Mouse (Mus musculus): ENCODE measurements at regions not wholly inside any gene's neighbourhood (a gene's known extent, or its start where the extent isn't known, plus 50 kb on each side); places are given as distances from the start of the nearest gene placed in this dataset.

GRCm38 (mm10) chr12:35392111-35392510 lies 142.7 kb downstream of the Ahr start:
- H3K4me3 ChIP-seq (replicated peaks; ENCODE audit: low read length) = no peak overlapping the region
- no peaks in the 10 kb centered on the region for H3K36me3 ChIP-seq (ENCODE audit: control insufficient read depth, insufficient read depth, low read length)
- no peak overlapping the region for H3K27ac ChIP-seq (ENCODE audit: low read length)
- no peaks in the 10 kb centered on the region for H3K9me3 ChIP-seq (replicated peaks; ENCODE audit: control insufficient read depth, low read length)
- WGBS = 61% methylated on average over 2 of the region's 2 CpGs
- H3K27me3 ChIP-seq (ENCODE audit: control insufficient read depth, insufficient read depth, low read length) = no peaks in the 10 kb centered on the region
- ATAC-seq (ENCODE audit: insufficient read depth, low FRiP score) = no peak
- no peak overlapping the region for H3K4me2 ChIP-seq (ENCODE audit: low read depth, low read length)
- no peak overlapping the region for H3K9ac ChIP-seq (ENCODE audit: low read length)
- H3K4me1 ChIP-seq (ENCODE audit: control insufficient read depth, insufficient read depth, low read length) = no peaks in the 10 kb centered on the region; the same call in 1 of the 2 replicates

GRCm38 (mm10) chr12:35390266-35390665 lies 144.6 kb downstream of the Ahr start:
- no peak overlapping the region for H3K4me3 ChIP-seq (replicated peaks; ENCODE audit: low read length)

GRCm38 (mm10) chr12:35389839-35390238 lies 145.0 kb downstream of the Ahr start:
- peak; percentile 81 for ATAC-seq (ENCODE audit: insufficient read depth, low FRiP score)

More at GRCm38 (mm10) chr12:35390266-35390665, 144.6 kb downstream of the Ahr start:
- H3K9me3 ChIP-seq (replicated peaks; ENCODE audit: control insufficient read depth, low read length) = no peaks in the 10 kb centered on the region
- no peak overlapping the region for H3K9ac ChIP-seq (ENCODE audit: low read length)
- H3K4me2 ChIP-seq (ENCODE audit: low read depth, low read length) = no peak overlapping the region
- no peaks in the 10 kb centered on the region for H3K36me3 ChIP-seq (ENCODE audit: control insufficient read depth, insufficient read depth, low read length)
- no peak overlapping the region for H3K27ac ChIP-seq (ENCODE audit: low read length)
- no peaks in the 10 kb centered on the region for H3K27me3 ChIP-seq (ENCODE audit: control insufficient read depth, insufficient read depth, low read length)
- no peaks in the 10 kb centered on the region; the same call in 1 of the 2 replicates for H3K4me1 ChIP-seq (ENCODE audit: control insufficient read depth, insufficient read depth, low read length)
- peak; percentile 85 for ATAC-seq (ENCODE audit: insufficient read depth, low FRiP score)
- 55% methylated on average over 1 of the region's 1 CpGs for WGBS

GRCm38 (mm10) chr12:35384211-35384610 lies 150.6 kb downstream of the Ahr start:
- no peak overlapping the region for H3K9ac ChIP-seq (ENCODE audit: low read length)
- no peak overlapping the region for H3K4me2 ChIP-seq (ENCODE audit: low read depth, low read length)
- ATAC-seq (ENCODE audit: insufficient read depth, low FRiP score) = no peak
- no peaks in the 10 kb centered on the region for H3K9me3 ChIP-seq (replicated peaks; ENCODE audit: control insufficient read depth, low read length)
- H3K4me3 ChIP-seq (replicated peaks; ENCODE audit: low read length) = no peak overlapping the region
- H3K27ac ChIP-seq (ENCODE audit: low read length) = peak overlapping the region; percentile 23; the same call in 1 of the 2 replicates
- WGBS = 49% methylated on average over 4 of the region's 4 CpGs
- H3K4me1 ChIP-seq (ENCODE audit: control insufficient read depth, insufficient read depth, low read length) = no peaks in the 10 kb centered on the region
- no peaks in the 10 kb centered on the region for H3K36me3 ChIP-seq (ENCODE audit: control insufficient read depth, insufficient read depth, low read length)
- no peaks in the 10 kb centered on the region for H3K27me3 ChIP-seq (ENCODE audit: control insufficient read depth, insufficient read depth, low read length)

More at GRCm38 (mm10) chr12:35389839-35390238, 145.0 kb downstream of the Ahr start:
- Histone ChIP-seq H3K27ac (ENCODE audit: low read length) (peak overlapping the region; percentile 27; the same call in 1 of the 2 replicates), H3K27me3 (ENCODE audit: control insufficient read depth, insufficient read depth, low read length) (no peaks in the 10 kb centered on the region), H3K4me3 (replicated peaks; ENCODE audit: low read length) (no peak overlapping the region), H3K9ac (ENCODE audit: low read length) (no peak overlapping the region), H3K4me1 (ENCODE audit: control insufficient read depth, insufficient read depth, low read length) (no peaks in the 10 kb centered on the region; the same call in 1 of the 2 replicates), H3K4me2 (ENCODE audit: low read depth, low read length) (no peak overlapping the region), H3K36me3 (ENCODE audit: control insufficient read depth, insufficient read depth, low read length) (no peaks in the 10 kb centered on the region), H3K9me3 (replicated peaks; ENCODE audit: control insufficient read depth, low read length) (no peaks in the 10 kb centered on the region)

- ATAC-seq (ENCODE audit: insufficient read depth, low FRiP score) = no peak
- no peak overlapping the region for H3K4me3 ChIP-seq (replicated peaks; ENCODE audit: low read length)
- no peak overlapping the region for H3K4me2 ChIP-seq (ENCODE audit: low read depth, low read length)
- no peaks in the 10 kb centered on the region for H3K36me3 ChIP-seq (ENCODE audit: control insufficient read depth, insufficient read depth, low read length)
- no peaks in the 10 kb centered on the region; the same call in 1 of the 2 replicates for H3K4me1 ChIP-seq (ENCODE audit: control insufficient read depth, insufficient read depth, low read length)
- no peak overlapping the region for H3K27ac ChIP-seq (ENCODE audit: low read length)
- no peaks in the 10 kb centered on the region for H3K27me3 ChIP-seq (ENCODE audit: control insufficient read depth, insufficient read depth, low read length)
- 82% methylated on average over 3 of the region's 3 CpGs for WGBS
- H3K9me3 ChIP-seq (replicated peaks; ENCODE audit: control insufficient read depth, low read length) = no peaks in the 10 kb centered on the region
- H3K9ac ChIP-seq (ENCODE audit: low read length) = no peak overlapping the region
These were observed 157.6 kb downstream of the Ahr start for GRCm38 (mm10) chr12:35377266-35377665.

- no peak for ATAC-seq (ENCODE audit: insufficient read depth, low FRiP score)
- Histone ChIP-seq H3K27me3 (ENCODE audit: control insufficient read depth, insufficient read depth, low read length) (no peaks in the 10 kb centered on the region), H3K9ac (ENCODE audit: low read length) (no peak overlapping the region), H3K4me2 (ENCODE audit: low read depth, low read length) (no peak overlapping the region), H3K36me3 (ENCODE audit: control insufficient read depth, insufficient read depth, low read length) (no peaks in the 10 kb centered on the region), H3K27ac (ENCODE audit: low read length) (no peak overlapping the region), H3K9me3 (replicated peaks; ENCODE audit: control insufficient read depth, low read length) (no peaks in the 10 kb centered on the region), H3K4me1 (ENCODE audit: control insufficient read depth, insufficient read depth, low read length) (no peaks in the 10 kb centered on the region; the same call in 1 of the 2 replicates), H3K4me3 (replicated peaks; ENCODE audit: low read length) (no peak overlapping the region)
These were observed 158.5 kb downstream of the Ahr start for GRCm38 (mm10) chr12:35376365-35376764.

- Histone ChIP-seq H3K9ac (ENCODE audit: low read length) (no peak overlapping the region), H3K27ac (ENCODE audit: low read length) (no peak overlapping the region), H3K9me3 (replicated peaks; ENCODE audit: control insufficient read depth, low read length) (no peaks in the 10 kb centered on the region), H3K4me3 (replicated peaks; ENCODE audit: low read length) (no peak overlapping the region), H3K4me1 (ENCODE audit: control insufficient read depth, insufficient read depth, low read length) (no peaks in the 10 kb centered on the region), H3K36me3 (ENCODE audit: control insufficient read depth, insufficient read depth, low read length) (no peaks in the 10 kb centered on the region), H3K4me2 (ENCODE audit: low read depth, low read length) (no peak overlapping the region), H3K27me3 (ENCODE audit: control insufficient read depth, insufficient read depth, low read length) (no peaks in the 10 kb centered on the region)
- WGBS = 85% methylated on average over 2 of the region's 2 CpGs
- no peak for ATAC-seq (ENCODE audit: insufficient read depth, low FRiP score)
These were observed 176.9 kb downstream of the Ahr start for GRCm38 (mm10) chr12:35357901-35358300.

- Histone ChIP-seq H3K4me3 (replicated peaks; ENCODE audit: low read length) (no peak overlapping the region), H3K4me2 (ENCODE audit: low read depth, low read length) (no peak overlapping the region), H3K4me1 (ENCODE audit: control insufficient read depth, insufficient read depth, low read length) (no peaks in the 10 kb centered on the region), H3K27ac (ENCODE audit: low read length) (no peak overlapping the region), H3K9me3 (replicated peaks; ENCODE audit: control insufficient read depth, low read length) (no peaks in the 10 kb centered on the region), H3K36me3 (ENCODE audit: control insufficient read depth, insufficient read depth, low read length) (no peaks in the 10 kb centered on the region), H3K27me3 (ENCODE audit: control insufficient read depth, insufficient read depth, low read length) (no peaks in the 10 kb centered on the region), H3K9ac (ENCODE audit: low read length) (no peak overlapping the region)
- ATAC-seq (ENCODE audit: insufficient read depth, low FRiP score) = no peak
- 80% methylated on average over 4 of the region's 4 CpGs for WGBS
These were observed 196.5 kb downstream of the Ahr start for GRCm38 (mm10) chr12:35338191-35338954.

GRCm38 (mm10) chr12:35336314-35336713 lies 198.5 kb downstream of the Ahr start:
- Histone ChIP-seq H3K4me2 (ENCODE audit: low read depth, low read length) (no peak overlapping the region), H3K9ac (ENCODE audit: low read length) (no peak overlapping the region), H3K4me3 (replicated peaks; ENCODE audit: low read length) (no peak overlapping the region), H3K36me3 (ENCODE audit: control insufficient read depth, insufficient read depth, low read length) (no peaks in the 10 kb centered on the region), H3K4me1 (ENCODE audit: control insufficient read depth, insufficient read depth, low read length) (no peaks in the 10 kb centered on the region), H3K9me3 (replicated peaks; ENCODE audit: control insufficient read depth, low read length) (no peaks in the 10 kb centered on the region), H3K27me3 (ENCODE audit: control insufficient read depth, insufficient read depth, low read length) (no peaks in the 10 kb centered on the region), H3K27ac (ENCODE audit: low read length) (no peak overlapping the region)
- ATAC-seq (ENCODE audit: insufficient read depth, low FRiP score) = no peak
